ENCODE assay signal across 25 mouse cellular contexts in the genomic region with DNA sequence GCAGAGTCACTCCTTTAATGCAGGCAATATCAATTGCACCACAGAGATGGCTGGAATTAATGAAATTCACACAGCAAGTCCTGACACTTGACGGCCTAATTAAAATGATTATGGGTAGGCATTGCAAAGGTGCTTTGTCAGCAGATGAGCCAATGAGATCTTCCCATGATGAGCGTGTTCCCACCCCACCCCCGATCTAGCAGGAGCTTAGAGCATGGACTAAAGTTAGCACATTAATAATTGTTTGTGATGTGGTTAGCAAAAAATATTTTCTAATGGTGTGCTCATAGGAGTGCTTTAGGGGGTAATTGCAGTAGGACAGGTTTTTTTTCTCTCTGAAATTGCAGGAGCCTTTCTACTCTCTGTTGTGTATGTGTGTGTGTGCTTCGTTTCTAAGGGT. TPM values are rescaled to one million over a fixed set of nuclear protein-coding genes. Genes with fewer than 3 reads are reported as not detected.
DNase-seq lines count a peak whose midpoint lies in the region; ATAC-seq and TF ChIP-seq lines count a peak whose summit lies in the region.
"Had no signal": no experiment of that assay in that cellular context is flagged by ENCODE, and none has a peak within 500 bp of the region (broad histone marks: within the 10 kb centered on the region; RNA-seq: fewer than 3 reads in every experiment).

No protein-coding gene starts in this region.

- TF ChIP-seq EP300 in lung, postnatal 0 days (IDR thresholded peaks at IDR 0.05): no peak

- no peak overlapping the region for H3K4me2 ChIP-seq in lung, postnatal 0 days (replicated peaks; ENCODE audit: low read depth, low read length)
- H3K4me2 ChIP-seq in neural tube, embryonic 15.5 days: no peak overlapping the region
- H3K4me2 ChIP-seq: embryonic facial prominence, embryonic 13.5 days; forebrain, embryonic 12.5 days; forebrain, embryonic 15.5 days; heart, embryonic 13.5 days; hindbrain, embryonic 14.5 days had no signal

- no peak for DNase-seq in lung, postnatal 0 days (ENCODE audit: low spot score)
- no peak for DNase-seq in lung, postnatal 36 days
- peak; percentile 21 for DNase-seq in retina, postnatal 1 day
- no peak for DNase-seq in retina, embryonic 14.5 days (ENCODE audit: low spot score)
- no peak for DNase-seq in adrenal gland, postnatal 25 days
- DNase-seq: adrenal gland, adult 2 months; adrenal gland, postnatal 14 days; cerebellum, adult 18-20 months; cerebellum, adult 9-11 months; cerebellum, postnatal 25 days; gastrocnemius, postnatal 10 days; gastrocnemius, postnatal 36 days; heart, adult 2 months; heart, postnatal 14 days; heart, postnatal 4 days had no signal

- H3K4me3 ChIP-seq in lung, postnatal 0 days (ENCODE audit: low read depth, low read length): no peak overlapping the region
- H3K4me3 ChIP-seq in neural tube, embryonic 15.5 days (replicated peaks): no peak overlapping the region
- H3K4me3 ChIP-seq: embryonic facial prominence, embryonic 13.5 days; forebrain, embryonic 12.5 days; forebrain, embryonic 15.5 days; heart, adult 2 months; heart, embryonic 10.5 days; heart, embryonic 13.5 days had no signal

- H3K4me1 ChIP-seq in lung, postnatal 0 days (ENCODE audit: insufficient read depth, low read depth, low read length): no peaks in the 10 kb centered on the region
- no peaks in the 10 kb centered on the region for H3K4me1 ChIP-seq in neural tube, embryonic 15.5 days
- H3K4me1 ChIP-seq: embryonic facial prominence, embryonic 13.5 days; forebrain, embryonic 12.5 days; forebrain, embryonic 15.5 days; heart, embryonic 10.5 days; heart, embryonic 13.5 days had no signal

- no peak for TF ChIP-seq CTCF in lung, postnatal 0 days (IDR thresholded peaks at IDR 0.05)

- H3K27me3 ChIP-seq in lung, postnatal 0 days (replicated peaks; ENCODE audit: insufficient read depth, low read length): no peaks in the 10 kb centered on the region
- H3K27me3 ChIP-seq in neural tube, embryonic 15.5 days (replicated peaks): no peaks in the 10 kb centered on the region
- H3K27me3 ChIP-seq: embryonic facial prominence, embryonic 13.5 days; forebrain, embryonic 12.5 days; forebrain, embryonic 15.5 days; heart, embryonic 13.5 days had no signal

- H3K36me3 ChIP-seq in lung, postnatal 0 days (ENCODE audit: insufficient read depth, low read length): no peaks in the 10 kb centered on the region
- no peaks in the 10 kb centered on the region for H3K36me3 ChIP-seq in neural tube, embryonic 15.5 days
- H3K36me3 ChIP-seq: embryonic facial prominence, embryonic 13.5 days; forebrain, embryonic 12.5 days; forebrain, embryonic 15.5 days; heart, embryonic 10.5 days; heart, embryonic 13.5 days had no signal

- no peaks in the 10 kb centered on the region for H3K9me3 ChIP-seq in lung, postnatal 0 days (ENCODE audit: low read length)
- no peaks in the 10 kb centered on the region for H3K9me3 ChIP-seq in neural tube, embryonic 15.5 days (replicated peaks)
- H3K9me3 ChIP-seq: embryonic facial prominence, embryonic 13.5 days; forebrain, embryonic 12.5 days; forebrain, embryonic 15.5 days; heart, embryonic 10.5 days; heart, embryonic 13.5 days had no signal

- 81% methylated on average over 4 of the region's 4 CpGs for WGBS in lung, postnatal 0 days
- 53% methylated on average over 4 of the region's 4 CpGs for WGBS in neural tube, embryonic 15.5 days

- 0 out of 2 replicates have a peak, but pooled peaks have one; percentile 2 for ATAC-seq in lung, postnatal 0 days
- ATAC-seq in neural tube, embryonic 15.5 days (ENCODE audit: low FRiP score): peak; percentile 73
- ATAC-seq: CD4-positive, CD25-positive, alpha-beta regulatory T cell, adult 4 months; forebrain, embryonic 15.5 days; hindbrain, postnatal 0 days; inflammation-experienced regulatory T-cells, adult 6 months had no signal

- no peak overlapping the region for H3K9ac ChIP-seq in lung, postnatal 0 days (replicated peaks; ENCODE audit: low read depth)
- H3K9ac ChIP-seq in neural tube, embryonic 15.5 days (replicated peaks): no peak overlapping the region
- H3K9ac ChIP-seq: embryonic facial prominence, embryonic 13.5 days; forebrain, embryonic 12.5 days; forebrain, embryonic 15.5 days; heart, embryonic 13.5 days; hindbrain, embryonic 14.5 days had no signal

- H3K27ac ChIP-seq in lung, postnatal 0 days (ENCODE audit: low read length): no peak overlapping the region
- no peak overlapping the region; the same call in 1 of the 2 replicates for H3K27ac ChIP-seq in neural tube, embryonic 15.5 days (replicated peaks)
- H3K27ac ChIP-seq: embryonic facial prominence, embryonic 13.5 days; forebrain, embryonic 12.5 days; forebrain, embryonic 15.5 days; heart, adult 2 months; heart, embryonic 10.5 days; heart, embryonic 13.5 days; hindbrain, embryonic 14.5 days; hindbrain, postnatal 0 days had no signal

RNA-seq across cellular contexts. Expression of gene Btg3, which starts 12.1 kb away (rescaled TPM):
- 209 and 242 TPM in 2 replicates for polyA plus RNA-seq in lung, postnatal 0 days (2015; fragmentation: Nextera tagmentation; extraction: Ambion mirVana)
- 21.5 and 23.4 TPM in 2 replicates for polyA plus RNA-seq in neural tube, embryonic 15.5 days (2015; fragmentation: Nextera tagmentation; extraction: Ambion mirVana)
- total RNA-seq in adrenal gland, postnatal 25 days (2021): 34.6 and 35.5 TPM in 2 replicates
